Comparison of ENCODE assay signal across 8 mouse cellular contexts in the genomic region with DNA sequence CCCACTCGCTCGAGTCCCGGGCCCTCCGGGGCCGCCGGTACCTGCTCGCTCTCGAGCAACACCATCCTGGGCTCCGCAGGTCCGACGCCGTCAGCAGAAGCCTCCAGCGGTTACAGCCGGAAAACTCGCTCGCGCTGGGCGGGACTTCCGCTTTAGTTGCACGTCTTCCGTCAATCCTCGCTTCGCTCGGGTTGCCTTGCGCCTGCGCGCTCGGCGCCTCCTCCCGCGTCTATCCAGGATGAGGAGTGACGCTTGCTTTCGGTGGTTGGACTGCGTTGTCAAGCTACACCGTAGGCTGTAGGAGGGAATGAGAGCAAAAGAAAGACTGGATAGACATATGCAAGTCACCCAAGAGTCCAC. TPM values are rescaled to one million over a fixed set of nuclear protein-coding genes. Genes with fewer than 3 reads are reported as not detected.
DNase-seq lines count a peak whose midpoint lies in the region; ATAC-seq and TF ChIP-seq lines count a peak whose summit lies in the region.

A gene (minus strand): TSS at position 162 of the 360 bp plus-strand sequence.

- peaks cover 26% of the 10 kb centered on the region for H3K36me3 ChIP-seq in embryonic facial prominence, embryonic 14.5 days (ENCODE audit: control insufficient read depth, insufficient read depth, low read length)
- 0 out of 2 replicates have a peak, but pooled peaks cover 2% of the 10 kb centered on the region for H3K36me3 ChIP-seq in heart, adult 2 months (ENCODE audit: control insufficient read depth, insufficient read depth, low read length)
- H3K36me3 ChIP-seq in limb, embryonic 13.5 days, result peaks cover 33% of the 10 kb centered on the region
- H3K36me3 ChIP-seq in midbrain, embryonic 16.5 days (ENCODE audit: control insufficient read depth, insufficient read depth, low read length), result peaks cover 3% of the 10 kb centered on the region; the same call in 1 of the 2 replicates

- H3K4me2 ChIP-seq in embryonic facial prominence, embryonic 14.5 days (ENCODE audit: low read depth, low read length), result peak within 1 kb of the TSS; percentile 73
- H3K4me2 ChIP-seq in limb, embryonic 13.5 days (replicated peaks), result peak within 1 kb of the TSS; percentile 88
- H3K4me2 ChIP-seq in midbrain, embryonic 16.5 days (ENCODE audit: low read length), result peak within 1 kb of the TSS; percentile 79

- H3K27me3 ChIP-seq in embryonic facial prominence, embryonic 14.5 days (replicated peaks; ENCODE audit: control insufficient read depth, insufficient read depth, low read length), result no peaks in the 10 kb centered on the region
- no peaks in the 10 kb centered on the region for H3K27me3 ChIP-seq in heart, adult 2 months (ENCODE audit: control insufficient read depth, insufficient read depth, low read length)
- H3K27me3 ChIP-seq in limb, embryonic 13.5 days, result no peaks in the 10 kb centered on the region
- H3K27me3 ChIP-seq in midbrain, embryonic 16.5 days (ENCODE audit: control insufficient read depth, insufficient read depth, low read depth, low read length), result no peaks in the 10 kb centered on the region

- peak; percentile 76; the same call in 1 of the 2 replicates for TF ChIP-seq EP300 in heart, adult 2 months (IDR thresholded peaks at IDR 0.05; ENCODE audit: insufficient read depth, low read depth, low read length)

- peak within 1 kb of the TSS; percentile 91 for H3K9ac ChIP-seq in embryonic facial prominence, embryonic 14.5 days (ENCODE audit: low read depth, low read length)
- H3K9ac ChIP-seq in heart, adult 2 months (ENCODE audit: low read depth, low read length), result peak within 1 kb of the TSS; percentile 92
- peak within 1 kb of the TSS; percentile 94 for H3K9ac ChIP-seq in limb, embryonic 13.5 days
- H3K9ac ChIP-seq in midbrain, embryonic 16.5 days (ENCODE audit: low read depth, low read length), result peak within 1 kb of the TSS; percentile 94

- H3K4me3 ChIP-seq in embryonic facial prominence, embryonic 14.5 days (ENCODE audit: low read depth, low read length), result peak within 1 kb of the TSS; percentile 94
- peak within 1 kb of the TSS; percentile 92 for H3K4me3 ChIP-seq in heart, adult 2 months
- peak within 1 kb of the TSS; percentile 95 for H3K4me3 ChIP-seq in limb, embryonic 13.5 days
- peak within 1 kb of the TSS; percentile 95 for H3K4me3 ChIP-seq in midbrain, embryonic 16.5 days (ENCODE audit: low read depth, low read length)

- H3K9me3 ChIP-seq in embryonic facial prominence, embryonic 14.5 days (ENCODE audit: control insufficient read depth, low read length), result no peaks in the 10 kb centered on the region
- no peaks in the 10 kb centered on the region for H3K9me3 ChIP-seq in limb, embryonic 13.5 days
- no peaks in the 10 kb centered on the region for H3K9me3 ChIP-seq in midbrain, embryonic 16.5 days (replicated peaks; ENCODE audit: control insufficient read depth, low read length, poor library complexity, severe bottlenecking)

- TF ChIP-seq POLR2A in heart, adult 2 months (IDR thresholded peaks at IDR 0.05; ENCODE audit: insufficient read depth, low read depth, low read length), result peak; percentile 96

- WGBS in embryonic facial prominence, embryonic 14.5 days, result under 1% methylated on average over 27 of the region's 35 CpGs
- WGBS in heart, adult 2 months, result 1% methylated on average over 35 of the region's 35 CpGs
- WGBS in limb, embryonic 13.5 days, result under 1% methylated on average over 35 of the region's 35 CpGs
- WGBS in midbrain, embryonic 16.5 days, result under 1% methylated on average over 35 of the region's 35 CpGs

- peaks cover 2% of the 10 kb centered on the region for H3K79me2 ChIP-seq in heart, adult 2 months (replicated peaks; ENCODE audit: control insufficient read depth, insufficient read depth, low read length)

- H3K4me1 ChIP-seq in embryonic facial prominence, embryonic 14.5 days (ENCODE audit: control insufficient read depth, insufficient read depth, low read length), result peaks cover 12% of the 10 kb centered on the region
- H3K4me1 ChIP-seq in heart, adult 2 months (ENCODE audit: control insufficient read depth, insufficient read depth, low read length), result peaks cover 4% of the 10 kb centered on the region
- H3K4me1 ChIP-seq in limb, embryonic 13.5 days, result peaks cover 14% of the 10 kb centered on the region
- H3K4me1 ChIP-seq in midbrain, embryonic 16.5 days (ENCODE audit: control insufficient read depth, insufficient read depth, low read length), result peaks cover 14% of the 10 kb centered on the region

- peak; percentile 98 for DNase-seq in 3T3-L1 (ENCODE audit: low read depth, low spot score)
- DNase-seq in adrenal gland, postnatal 4 days (ENCODE audit: low spot score in 2 of 2), result peak; percentile 71 to 83
- peak; percentile 98 for DNase-seq in embryonic facial prominence, embryonic 14.5 days (ENCODE audit: low spot score)
- peak; percentile 92 to 95 for DNase-seq in heart, adult 2 months
- peak; percentile 91 for DNase-seq in kidney, adult 8-10 months
- peak; percentile 87 to 96 for DNase-seq in spleen, postnatal 10 days (ENCODE audit: low spot score in 2 of 2)

- intact Hi-C loops in heart, adult 2 months (cut with DNase I), result no loop called here

- peak; percentile 98 for ATAC-seq in embryonic facial prominence, embryonic 14.5 days (ENCODE audit: low read depth)
- peak; percentile 95 for ATAC-seq in limb, embryonic 13.5 days (ENCODE audit: low FRiP score, low read depth)
- peak; percentile 98 for ATAC-seq in midbrain, embryonic 16.5 days

- TF ChIP-seq CTCF in heart, adult 2 months (IDR thresholded peaks at IDR 0.05), result peak; percentile 28

- H3K27ac ChIP-seq in embryonic facial prominence, embryonic 14.5 days (replicated peaks; ENCODE audit: low read depth, low read length), result peak within 1 kb of the TSS; percentile 84
- H3K27ac ChIP-seq in heart, adult 2 months, result peak within 1 kb of the TSS; percentile 97
- peak within 1 kb of the TSS; percentile 69; the same call in 1 of the 2 replicates for H3K27ac ChIP-seq in limb, embryonic 13.5 days
- H3K27ac ChIP-seq in midbrain, embryonic 16.5 days (ENCODE audit: low read length), result peak within 1 kb of the TSS; percentile 85

RNA-seq across cellular contexts. Expression of the gene that starts here (rescaled TPM):
- total RNA-seq in adrenal gland, postnatal 4 days (2021), result 100 to 1,000 TPM; 143 to 152 TPM
- 237 and 260 TPM in 2 replicates for polyA plus RNA-seq in embryonic facial prominence, embryonic 14.5 days (2014; fragmentation: Nextera tagmentation; extraction: Ambion mirVana)
- total RNA-seq in heart, adult 2 months (2021), result 100 to 1,000 TPM; 116 to 129 TPM
- polyA plus RNA-seq in heart, adult 2 months (2012; rRNA removed), result 64.9 and 112 TPM in 2 replicates
- 244 and 249 TPM in 2 replicates for polyA plus RNA-seq in limb, embryonic 13.5 days (2015; fragmentation: Nextera tagmentation; extraction: Ambion mirVana)
- 306 and 312 TPM in 2 replicates for polyA plus RNA-seq in midbrain, embryonic 16.5 days (2015; fragmentation: Nextera tagmentation; extraction: Ambion mirVana)

Comparison
In these comparisons a context has a peak if more than half of its experiments do, and no peak if none do; other contexts are left out.
1. Peak in every context shown above with its lines: DNase-seq, ATAC-seq, H3K4me3 ChIP-seq and H3K27ac ChIP-seq.